Mouse (Mus musculus) left cerebral cortex, postnatal 36 days (tissue): ENCODE data around the gene Pjvk. TPM values are rescaled to one million over a fixed set of nuclear protein-coding genes. Genes with fewer than 3 reads are reported as not detected.
A peak's percentile ranks its signal among the peaks of the same experiment; 100 is the strongest.
"Not testable (repeated sequence)": the region's sequence is repeated elsewhere in the genome, so short reads cannot be mapped to it uniquely, and the experiment has no call there.

Experiments
- DNase-seq, 2 experiments: peaks; one replicate each; pipeline ENCODE4 v3.0.0; 2021 to 2022; ENCODE audit warnings: low spot score in 2 of 2, mixed read lengths in 1 of 2
- intact Hi-C: fragments of 180-260 bp; cut with DNase I; formaldehyde crosslinking; loops from one replicate; pipeline ENCODE4 v1.15.1; 2025
- total RNA-seq, 2 experiments: library from RNA; stranded (reverse); gene quantifications; 2 replicates each; pipeline ENCODE4 v1.2.3; 2021

Gene Pjvk
- under 1 TPM in 1 of 2 experiments, not detected in 1; 0.35 TPM for total RNA-seq

DNA sequence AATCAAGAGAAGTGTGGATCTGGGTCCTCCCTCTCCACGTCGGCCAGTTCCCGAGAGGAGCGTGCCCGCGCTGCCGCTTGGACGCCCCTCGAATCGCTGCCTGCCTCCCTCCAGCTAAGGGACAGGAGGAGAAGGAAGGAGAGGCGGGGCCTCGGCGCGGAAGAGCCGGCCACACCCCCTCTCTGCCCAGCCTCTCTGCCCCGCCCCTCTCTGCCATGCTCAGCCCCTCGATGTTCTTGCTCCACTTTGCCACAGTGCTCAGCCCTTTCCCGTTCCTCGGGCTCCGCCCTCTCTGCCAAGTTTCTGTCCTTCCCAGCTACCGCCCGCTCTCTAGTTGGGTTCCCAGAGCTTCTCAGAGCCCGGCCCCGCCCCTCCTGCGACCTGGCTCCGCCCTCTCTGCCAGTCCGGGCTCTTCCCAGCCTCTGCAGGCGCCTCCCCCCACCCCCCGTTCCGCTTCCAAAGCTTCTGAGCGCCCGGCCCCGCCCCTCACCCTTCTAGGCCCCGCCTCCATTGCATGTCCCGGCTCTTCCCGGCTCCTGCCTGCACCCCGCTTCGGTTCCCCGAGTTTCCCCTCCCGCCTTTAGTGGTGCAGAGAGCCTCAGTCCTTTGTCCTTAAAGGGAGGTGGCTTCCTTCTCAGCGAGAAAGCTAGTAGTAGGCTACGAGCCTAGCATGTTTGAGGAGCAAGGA is at the start of gene Pjvk, which contains the start of gene Prkra:
Gene Pjvk, plus strand, starts transcription at position 594 of the 688 bp plus-strand sequence.
Gene Prkra, minus strand, starts transcription at position 133 of the 688 bp plus-strand sequence.
- DNase-seq = peak; percentile 91 to 92
- intact Hi-C loops = loop anchor here (2.0 kb wide), 1 partner anchor 25 kb away; the partner anchor contains the start of gene Fkbp7

- DNase-seq = no peak
- intact Hi-C loops = no loop called here
These were observed 49.1 kb upstream of the Pjvk start for GRCm38 (mm10) chr2:76599214-76599613.

DNA sequence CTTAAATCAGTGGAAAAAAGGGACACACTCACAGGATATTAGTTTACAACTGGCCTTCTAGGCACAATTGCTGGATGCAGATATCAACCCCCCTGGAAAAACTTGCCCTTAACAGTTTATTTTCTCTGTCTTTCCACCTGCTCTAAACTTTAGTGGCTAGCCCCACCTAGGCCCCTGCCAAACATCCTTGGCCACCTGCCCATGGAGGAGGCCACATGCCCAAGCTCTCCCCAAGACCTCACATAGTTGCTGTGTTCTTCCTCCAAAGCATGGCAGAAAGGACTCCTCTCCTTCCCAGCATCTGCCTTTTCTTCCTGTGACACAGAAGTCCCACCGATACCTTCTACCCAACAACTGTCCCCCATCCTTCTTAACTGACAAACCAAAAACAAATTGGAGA is 46.0 kb upstream of the Pjvk start:
- intact Hi-C loops = no loop called here
- DNase-seq = no peak

GRCm38 (mm10) chr2:76606704-76607103 is 41.6 kb upstream of the Pjvk start:
- DNase-seq = no peak
- intact Hi-C loops = no loop called here

- no peak for DNase-seq
- intact Hi-C loops = no loop called here
These were observed 37.8 kb upstream of the Pjvk start for GRCm38 (mm10) chr2:76610326-76611104.

DNA sequence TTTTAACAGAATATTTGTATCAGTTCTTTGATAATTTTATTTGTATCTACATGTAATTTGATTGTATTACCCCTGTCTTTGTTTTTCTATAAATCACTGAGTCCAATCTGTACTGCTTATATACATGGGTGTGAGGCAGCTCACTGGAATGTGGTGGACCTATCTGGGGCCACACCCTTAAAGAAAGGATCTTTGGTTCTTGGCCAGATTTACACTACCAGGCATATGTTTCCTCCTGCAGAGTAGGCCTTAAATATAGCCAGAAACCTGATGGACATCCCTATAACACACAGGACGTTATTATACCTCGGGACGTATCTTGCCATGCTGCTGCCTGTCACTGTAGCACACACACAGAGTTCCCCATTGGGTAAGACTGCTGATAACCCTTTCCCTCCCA is 36.3 kb upstream of the Pjvk start:
- DNase-seq = no peak
- intact Hi-C loops = no loop called here

DNA sequence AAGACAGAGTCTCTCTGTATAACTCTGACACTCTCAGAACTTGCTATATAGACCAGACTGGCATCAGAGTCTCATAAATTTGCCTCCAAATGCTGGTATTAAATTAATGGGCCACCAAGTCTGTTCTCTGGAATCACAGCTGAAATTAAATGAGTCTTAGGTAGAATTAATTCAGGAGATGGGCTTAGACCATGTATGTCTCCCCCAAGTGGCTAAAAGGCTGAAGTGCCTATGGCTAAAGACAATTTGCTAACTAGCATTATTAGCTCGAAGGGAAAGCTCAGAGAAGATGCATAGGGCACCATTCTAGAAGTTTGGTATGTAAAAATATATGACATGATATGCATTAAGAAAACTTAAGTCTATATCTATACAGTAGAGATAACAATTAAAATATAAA is 30.2 kb upstream of the Pjvk start:
- DNase-seq = no peak
- intact Hi-C loops = no loop called here

DNA sequence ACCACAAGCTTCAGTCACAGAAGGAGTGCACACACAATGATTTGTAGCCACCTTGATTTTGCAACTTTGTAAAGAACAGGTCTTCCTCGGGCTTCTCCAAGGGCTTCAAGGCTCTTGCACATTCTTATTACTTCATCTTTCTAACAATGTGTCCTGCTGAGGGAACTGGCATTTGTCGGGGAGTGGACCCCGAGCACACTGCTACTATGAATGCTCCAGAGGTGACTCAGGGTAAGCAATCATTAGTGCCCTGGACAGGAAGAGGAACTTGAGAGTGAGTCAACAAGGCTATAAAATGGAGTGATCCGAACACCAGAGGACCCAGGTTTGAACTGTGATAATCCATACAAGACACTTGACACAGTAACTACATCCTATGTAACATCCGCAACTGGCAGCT is 28.1 kb upstream of the Pjvk start:
- intact Hi-C loops = no loop called here
- no peak for DNase-seq

GRCm38 (mm10) chr2:76621724-76622123 is 26.6 kb upstream of the Pjvk start:
- DNase-seq = no peak
- intact Hi-C loops = no loop called here

DNA sequence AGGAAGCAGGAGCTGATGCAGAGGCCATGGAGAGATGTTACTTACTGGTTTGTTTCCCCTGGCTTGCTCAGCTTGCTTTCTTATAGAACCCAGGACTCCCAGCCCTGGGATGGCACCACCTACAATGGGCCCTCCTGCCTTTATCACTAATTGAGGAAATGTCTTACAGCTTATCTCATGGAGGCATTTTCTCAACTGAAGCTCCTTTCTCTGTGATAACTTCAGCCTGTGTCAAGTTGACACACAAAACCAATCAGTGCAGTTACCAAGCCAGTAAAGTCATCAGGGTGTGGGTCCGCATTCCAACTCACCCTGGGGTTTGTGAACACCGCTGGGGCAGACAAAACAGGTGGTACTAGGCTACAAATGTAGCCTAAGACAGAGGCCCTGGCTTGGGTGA is 26.0 kb upstream of the Pjvk start:
- intact Hi-C loops, DNase-seq: not testable (repeated sequence)

DNA sequence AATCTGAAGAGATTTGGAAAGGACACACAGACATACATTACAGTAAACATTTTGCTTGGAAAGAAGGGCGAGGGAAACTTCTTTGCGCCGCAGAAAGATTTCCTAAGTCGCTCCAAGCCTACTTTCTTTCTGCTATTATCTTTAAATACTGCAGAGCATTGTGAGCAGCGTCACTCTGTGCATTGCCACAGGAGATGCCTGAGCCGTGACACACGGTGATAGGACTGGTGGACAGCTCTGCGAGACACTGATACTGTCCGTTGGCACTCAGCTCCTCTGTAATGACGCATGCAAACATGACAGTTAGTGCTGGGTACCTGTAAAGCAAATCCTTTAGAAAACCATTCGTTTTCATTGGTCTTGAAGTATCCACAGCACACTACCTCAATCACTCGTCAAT is 18.0 kb upstream of the Pjvk start:
- no peak for DNase-seq
- intact Hi-C loops = no loop called here

DNA sequence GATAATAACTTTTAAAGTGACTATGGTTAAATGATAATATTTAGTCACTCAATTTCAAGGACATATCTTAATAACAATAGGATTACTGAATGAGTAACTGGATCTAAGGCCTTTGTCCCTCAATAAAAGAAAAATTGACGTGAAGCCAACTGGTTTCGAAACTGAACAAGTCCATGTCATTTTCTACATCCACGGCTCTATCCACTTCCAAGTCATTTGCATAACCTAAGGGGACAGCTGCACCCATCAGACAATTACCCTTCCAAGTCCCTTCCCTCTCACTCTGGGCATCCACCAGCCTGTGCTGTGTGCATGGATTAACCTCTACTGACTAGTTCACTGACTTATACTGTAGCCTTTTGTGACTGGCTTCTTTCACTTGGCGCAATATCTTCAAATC is 16.7 kb upstream of the Pjvk start:
- intact Hi-C loops = no loop called here

DNA sequence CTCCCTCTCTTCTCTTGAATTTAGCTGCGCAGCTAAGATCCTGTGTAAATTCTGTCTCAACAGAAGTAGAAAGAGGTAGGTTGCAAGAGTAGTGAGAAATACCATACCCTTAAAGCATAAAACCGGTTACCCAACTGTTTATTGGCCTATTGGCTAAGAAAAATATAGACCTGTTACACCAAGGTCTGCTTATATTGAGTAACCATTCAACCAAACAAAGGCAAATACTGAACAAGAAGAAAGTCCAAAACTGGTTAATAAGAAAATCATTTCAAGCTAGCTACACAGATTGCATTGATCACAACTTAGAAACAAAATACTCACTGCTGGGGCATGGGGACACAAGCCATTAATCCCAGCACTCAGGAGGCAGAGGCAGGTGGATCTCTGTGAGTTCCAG is 8.6 kb upstream of the Pjvk start:
- no peak for DNase-seq
- intact Hi-C loops = no loop called here

More for the DNA sequence above, 16.7 kb upstream of the Pjvk start:
- no peak for DNase-seq

DNA sequence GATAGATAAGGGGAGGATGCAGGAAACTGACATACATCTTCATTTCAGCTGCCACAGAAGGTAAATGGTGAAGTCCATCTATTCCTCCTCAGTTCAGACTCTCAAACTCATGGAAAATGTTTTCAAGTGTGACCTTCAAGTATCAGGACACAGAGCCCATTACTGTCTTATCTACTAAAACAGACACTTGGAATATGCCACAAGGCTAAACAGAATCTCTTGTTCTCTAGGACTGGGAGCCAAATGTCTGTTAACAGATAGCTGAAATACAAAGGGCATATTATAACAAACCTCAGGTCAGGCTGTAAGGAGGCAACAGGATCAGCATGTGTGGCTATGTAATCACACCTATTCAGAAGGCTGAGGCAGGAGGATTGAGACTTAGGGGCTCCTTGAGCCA is 4.5 kb upstream of the Pjvk start:
- intact Hi-C loops = no loop called here
- no peak for DNase-seq

DNA sequence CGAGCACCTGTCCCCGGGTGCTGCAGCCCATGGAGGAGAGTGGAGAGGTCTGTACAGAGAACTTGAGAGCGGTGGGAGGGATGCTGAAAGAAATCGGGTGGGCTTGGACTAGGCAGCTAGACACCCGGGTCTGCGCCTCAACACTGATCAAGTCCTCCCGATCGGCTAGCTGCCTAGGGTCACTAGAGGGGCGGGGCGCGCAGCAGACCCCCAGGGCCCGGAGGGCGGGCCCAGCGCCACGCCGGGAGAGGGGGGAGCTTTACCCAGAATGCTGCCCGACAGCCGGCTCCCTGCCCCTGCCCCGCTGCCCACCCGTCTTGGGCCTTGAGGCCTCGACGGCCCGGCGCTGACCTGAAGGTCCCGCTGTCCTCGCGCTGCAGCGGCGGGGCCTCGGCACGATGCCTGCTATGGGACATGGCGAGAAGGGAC is 821 bp upstream of the Pjvk start:
- DNase-seq = peak in 1 of 2 experiments; percentile 9
- intact Hi-C loops = no loop called here

DNA sequence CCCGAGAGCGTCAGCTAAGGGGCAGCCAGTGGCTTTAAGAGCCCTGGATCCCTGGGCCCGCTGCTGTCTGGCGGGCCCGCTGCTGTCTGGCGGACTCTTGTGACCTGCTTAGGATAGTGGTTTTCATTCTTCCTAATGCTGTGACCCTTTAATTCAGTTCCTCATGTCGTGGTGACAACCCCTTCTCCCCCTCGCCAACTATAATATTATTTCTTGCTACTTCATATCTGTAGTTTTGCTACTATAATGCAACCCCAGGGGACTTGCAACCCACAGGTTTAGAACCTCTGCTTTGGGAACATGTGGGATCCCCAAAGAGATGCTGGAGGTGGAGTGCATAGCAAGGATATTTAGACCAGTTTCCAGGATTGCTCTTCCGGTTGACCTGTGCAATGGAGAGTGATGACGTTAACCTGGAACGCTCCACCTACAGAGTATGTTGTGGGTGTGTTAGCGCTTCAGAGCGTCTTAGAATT is 428 bp downstream of the Pjvk start:
- intact Hi-C loops = loop anchor here (2.0 kb wide), 1 partner anchor 24 kb away; the partner anchor contains the start of gene Fkbp7
- DNase-seq = no peak

DNA sequence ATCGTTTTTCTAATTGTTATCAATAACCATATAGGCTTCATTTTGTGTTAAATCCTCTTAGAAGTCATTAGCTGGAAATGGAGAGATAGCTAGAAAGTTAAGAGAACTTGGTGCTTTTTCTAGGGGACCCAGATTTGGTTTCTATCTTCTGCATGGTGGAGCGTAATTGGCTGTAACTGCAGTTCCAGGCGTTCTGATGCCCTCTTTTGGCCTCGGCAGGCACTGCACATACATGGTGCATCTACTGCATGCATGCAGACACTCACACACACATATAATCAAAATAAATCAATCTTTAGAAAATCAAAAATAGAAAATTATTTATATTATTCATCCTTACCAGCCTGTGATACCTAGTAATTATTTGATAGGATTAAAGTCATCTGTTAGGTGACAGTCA is 4.8 kb downstream of the Pjvk start:
- no peak for DNase-seq
- intact Hi-C loops = no loop called here

DNA sequence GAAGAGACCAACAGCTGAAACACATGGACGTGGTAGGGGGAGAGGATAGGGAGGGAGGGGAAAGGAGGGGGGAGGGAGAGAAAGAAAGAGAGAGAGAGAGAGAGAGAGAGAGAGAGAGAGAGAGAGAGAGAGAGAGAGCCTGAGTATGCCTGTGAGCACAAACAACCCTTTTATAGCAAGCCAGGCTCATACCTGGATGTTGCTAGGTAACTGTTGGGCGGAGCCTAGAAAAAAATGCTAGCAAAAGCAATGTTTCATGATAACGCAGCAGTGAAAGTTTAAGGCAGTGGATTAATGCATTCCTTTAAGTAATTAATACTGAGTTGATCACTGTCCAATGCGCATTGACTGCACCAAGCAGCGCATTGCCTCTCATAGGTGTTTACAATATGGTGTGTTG is 6.4 kb downstream of the Pjvk start:
- intact Hi-C loops = no loop called here
- no peak for DNase-seq

GRCm38 (mm10) chr2:76655444-76655843 is 7.2 kb downstream of the Pjvk start:
- intact Hi-C loops = no loop called here
- DNase-seq = no peak

- no peak for DNase-seq
- intact Hi-C loops = no loop called here
These were observed 7.7 kb downstream of the Pjvk start for GRCm38 (mm10) chr2:76655982-76656381.

GRCm38 (mm10) chr2:76658551-76658950 is 10.3 kb downstream of the Pjvk start:
- DNase-seq = no peak
- intact Hi-C loops = no loop called here
